ENCODE assay signal across 18 mouse cellular contexts in the genomic region with DNA sequence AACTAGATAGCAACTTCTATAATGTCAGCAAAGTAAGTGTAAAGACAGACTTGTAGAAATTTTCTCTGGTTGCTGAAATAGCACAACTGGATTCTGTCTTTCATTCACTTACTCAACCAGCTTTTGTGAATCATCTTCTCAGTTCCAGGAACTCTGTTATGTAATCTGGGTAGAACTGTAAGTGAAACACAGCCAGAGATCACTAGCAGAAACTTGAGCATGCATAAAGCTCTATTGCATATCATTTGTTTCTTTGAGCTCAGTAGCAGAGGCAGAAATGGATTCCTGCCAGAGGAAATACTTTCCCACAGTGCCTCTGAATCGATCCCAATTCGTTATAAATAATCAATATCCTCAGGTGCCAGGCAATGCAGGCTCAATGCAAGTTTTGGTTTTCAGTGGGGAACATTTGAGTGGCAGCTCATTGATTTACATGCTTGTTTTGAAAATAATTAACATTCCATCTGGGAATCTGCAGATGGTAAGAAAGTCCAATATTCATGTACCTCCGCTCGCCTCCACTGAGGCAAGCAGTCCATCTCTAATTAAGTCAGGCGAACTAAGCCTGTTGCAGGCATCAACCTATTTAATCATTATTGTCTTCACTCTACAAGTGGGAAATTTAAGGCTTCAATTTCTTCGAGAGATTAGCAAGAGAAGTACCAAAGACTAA.
A peak's percentile ranks its signal among the peaks of the same experiment; 100 is the strongest.
DNase-seq lines count a peak whose midpoint lies in the region; ATAC-seq and TF ChIP-seq lines count a peak whose summit lies in the region.
"Had no signal": no experiment of that assay in that cellular context is flagged by ENCODE, and none has a peak within 500 bp of the region (broad histone marks: within the 10 kb centered on the region; RNA-seq: fewer than 3 reads in every experiment).

No protein-coding gene starts in this region.

- H3K36me3 ChIP-seq in kidney, adult 2 months (ENCODE audit: control insufficient read depth, insufficient read depth, low read length): no peaks in the 10 kb centered on the region
- H3K36me3 ChIP-seq in kidney, embryonic 15.5 days: no peaks in the 10 kb centered on the region
- H3K36me3 ChIP-seq in lung, postnatal 0 days (ENCODE audit: insufficient read depth, low read length): no peaks in the 10 kb centered on the region
- H3K36me3 ChIP-seq: G1E; hindbrain, embryonic 10.5 days; limb, embryonic 13.5 days; midbrain, embryonic 10.5 days; neural tube, embryonic 12.5 days had no signal

- POLR2A ChIA-PET in Patski (lab: Charles Lee): no interaction called here

- H3K9ac ChIP-seq in kidney, embryonic 15.5 days: no peak overlapping the region
- H3K9ac ChIP-seq in lung, postnatal 0 days (replicated peaks; ENCODE audit: low read depth): no peak overlapping the region
- H3K9ac ChIP-seq: limb, embryonic 13.5 days; liver, postnatal 0 days; neural tube, embryonic 12.5 days had no signal

- no peak for TF ChIP-seq POLR2A in kidney, adult 2 months (IDR thresholded peaks at IDR 0.05; ENCODE audit: low read depth, low read length)
- TF ChIP-seq POLR2A in lung, adult 2 months (IDR thresholded peaks at IDR 0.05; ENCODE audit: borderline replicate concordance, extremely low read depth, low read depth, low read length): no peak

- no peak for TF ChIP-seq CTCF in kidney, adult 2 months (conservative IDR thresholded peaks at IDR 0.05; ENCODE audit: insufficient read depth, insufficient read length, low read depth, low read length)
- TF ChIP-seq CTCF in lung, postnatal 0 days (IDR thresholded peaks at IDR 0.05): no peak
- no peak for TF ChIP-seq CTCF in lung, adult 2 months (IDR thresholded peaks at IDR 0.05; ENCODE audit: insufficient read depth, low read length)
- TF ChIP-seq CTCF in Patski (IDR thresholded peaks at IDR 0.05): no peak

- CTCF ChIA-PET in Patski (lab: Charles Lee): interaction anchor here (1.6 kb wide), 1 partner anchor 187 kb away, joined by 5 read pairs; no protein-coding TSS in a partner anchor

- H3K9me3 ChIP-seq in kidney, embryonic 15.5 days (replicated peaks): no peaks in the 10 kb centered on the region
- H3K9me3 ChIP-seq in lung, postnatal 0 days (ENCODE audit: low read length): no peaks in the 10 kb centered on the region
- H3K9me3 ChIP-seq: G1E; hindbrain, embryonic 10.5 days; limb, embryonic 13.5 days; midbrain, embryonic 10.5 days; neural tube, embryonic 12.5 days had no signal

- H3K4me1 ChIP-seq in kidney, adult 2 months (ENCODE audit: control insufficient read depth, insufficient read depth, low read length): peaks cover 4% of the 10 kb centered on the region; the same call in 1 of the 2 replicates
- H3K4me1 ChIP-seq in kidney, embryonic 15.5 days: no peaks in the 10 kb centered on the region
- H3K4me1 ChIP-seq in lung, postnatal 0 days (ENCODE audit: insufficient read depth, low read depth, low read length): no peaks in the 10 kb centered on the region
- no peaks in the 10 kb centered on the region for H3K4me1 ChIP-seq in lung, adult 2 months (ENCODE audit: control insufficient read depth, insufficient read depth, low read length)
- H3K4me1 ChIP-seq: hindbrain, embryonic 10.5 days; limb, embryonic 13.5 days; midbrain, embryonic 10.5 days; neural tube, embryonic 12.5 days had no signal

- peak; percentile 87 for DNase-seq in kidney, adult 2 months
- DNase-seq in lung, postnatal 0 days (ENCODE audit: low spot score): peak; percentile 87
- DNase-seq in lung, adult 2 months: no peak
- DNase-seq in Patski (ENCODE audit: low read depth, low spot score): no peak
- DNase-seq in gonadal fat pad, adult 2 months (ENCODE audit: low read depth): peak; percentile 52
- no peak for DNase-seq in urinary bladder, postnatal 14 days (ENCODE audit: low spot score)
- DNase-seq: adrenal gland, postnatal 36 days; cerebellum, postnatal 10 days; liver, postnatal 0 days; right cerebral cortex, postnatal 14 days had no signal

- 62% methylated on average over 6 of the region's 6 CpGs for whole genome bisulfite sequencing in kidney, adult 2 months
- WGBS in kidney, embryonic 15.5 days: 85% methylated on average over 6 of the region's 6 CpGs
- 80% methylated on average over 6 of the region's 6 CpGs for WGBS in lung, postnatal 0 days
- 76% methylated on average over 6 of the region's 6 CpGs for WGBS in lung, adult 2 months

- TF ChIP-seq EP300 in lung, postnatal 0 days (IDR thresholded peaks at IDR 0.05): peak; percentile 86

- ATAC-seq in kidney, embryonic 15.5 days (replicated peaks; ENCODE audit: low FRiP score): no peak
- ATAC-seq in lung, postnatal 0 days: peak; percentile 57; the same call in 1 of the 2 replicates
- peak; percentile 58 for ATAC-seq in Patski
- ATAC-seq: inflammation-experienced regulatory T-cells, adult 6 months; liver, postnatal 0 days had no signal

- H3K27ac ChIP-seq in kidney, adult 2 months (ENCODE audit: insufficient read depth, low read depth, low read length): peak overlapping the region; percentile 86
- no peak overlapping the region for H3K27ac ChIP-seq in kidney, embryonic 15.5 days
- H3K27ac ChIP-seq in lung, postnatal 0 days (ENCODE audit: low read length): no peak overlapping the region
- H3K27ac ChIP-seq: hindbrain, embryonic 10.5 days; layer of hippocampus, adult 2 months; limb, embryonic 13.5 days; midbrain, embryonic 10.5 days; neural tube, embryonic 12.5 days had no signal

- no peak overlapping the region for H3K4me2 ChIP-seq in kidney, embryonic 15.5 days
- no peak overlapping the region for H3K4me2 ChIP-seq in lung, postnatal 0 days (replicated peaks; ENCODE audit: low read depth, low read length)
- H3K4me2 ChIP-seq: limb, embryonic 13.5 days; neural tube, embryonic 12.5 days had no signal

- H3K4me3 ChIP-seq in kidney, adult 2 months (ENCODE audit: insufficient read depth, low read depth, low read length): no peak overlapping the region
- H3K4me3 ChIP-seq in kidney, embryonic 15.5 days (replicated peaks): no peak overlapping the region
- no peak overlapping the region for H3K4me3 ChIP-seq in lung, postnatal 0 days (ENCODE audit: low read depth, low read length)
- no peak overlapping the region for H3K4me3 ChIP-seq in lung, adult 2 months (replicated peaks; ENCODE audit: extremely low read depth, low read depth, low read length)
- H3K4me3 ChIP-seq: hindbrain, embryonic 10.5 days; layer of hippocampus, adult 2 months; limb, embryonic 13.5 days; midbrain, embryonic 10.5 days; neural tube, embryonic 12.5 days had no signal

- H3K27me3 ChIP-seq in kidney, adult 2 months (replicated peaks; ENCODE audit: control insufficient read depth, insufficient read depth, low read length): no peaks in the 10 kb centered on the region
- H3K27me3 ChIP-seq in kidney, embryonic 15.5 days: no peaks in the 10 kb centered on the region
- no peaks in the 10 kb centered on the region for H3K27me3 ChIP-seq in lung, postnatal 0 days (replicated peaks; ENCODE audit: insufficient read depth, low read length)
- H3K27me3 ChIP-seq in Patski: no peaks in the 10 kb centered on the region
- H3K27me3 ChIP-seq: limb, embryonic 13.5 days; neural tube, embryonic 12.5 days had no signal

- in situ Hi-C loops in Patski (cut with MboI; ENCODE audit: low pct_unique_long_range_greater_than_20kb): loop anchor here (10.0 kb wide), 1 partner anchor 366 kb away; no protein-coding TSS in a partner anchor

Comparison
In these comparisons a context has a peak if more than half of its experiments do, and no peak if none do; other contexts are left out.
1. DNase-seq: peak in kidney, adult 2 months (single experiment), lung, postnatal 0 days (single experiment) and gonadal fat pad, adult 2 months (single experiment); none in lung, adult 2 months (single experiment), Patski (single experiment) and urinary bladder, postnatal 14 days (single experiment).